ENCODE assay signal across 9 mouse cellular contexts in genomic region chr7:127228615-127229303, GRCm38 (mm10). TPM values are rescaled to one million over a fixed set of nuclear protein-coding genes. Genes with fewer than 3 reads are reported as not detected.
DNase-seq lines count a peak whose midpoint lies in the region; ATAC-seq lines count a peak whose summit lies in the region.
"Had no signal": no experiment of that assay in that cellular context is flagged by ENCODE, and none has a peak within 500 bp of the region (broad histone marks: within the 10 kb centered on the region; RNA-seq: fewer than 3 reads in every experiment).

No protein-coding gene starts in this region.

- no peaks in the 10 kb centered on the region for H3K27me3 ChIP-seq in hindbrain, embryonic 11.5 days (ENCODE audit: control insufficient read depth, insufficient read depth, low read length)
- H3K27me3 ChIP-seq in hindbrain, embryonic 12.5 days, result no peaks in the 10 kb centered on the region
- no peaks in the 10 kb centered on the region for H3K27me3 ChIP-seq in splenic B cell, adult 2 months (ENCODE audit: control insufficient read depth, insufficient read depth, low read length, poor library complexity, severe bottlenecking)
- H3K27me3 ChIP-seq: megakaryocyte, embryonic 14.5 days had no signal

- H3K9ac ChIP-seq in hindbrain, embryonic 11.5 days (ENCODE audit: low read depth, low read length), result no peak overlapping the region
- H3K9ac ChIP-seq in hindbrain, embryonic 12.5 days, result no peak overlapping the region

- intact Hi-C loops in heart, postnatal 10 days (cut with DNase I), result loop anchor here (2.0 to 5.0 kb wide), 2 partner anchors 14 to 96 kb away; no protein-coding TSS in a partner anchor
- intact Hi-C loops in left cerebral cortex, postnatal 36 days (cut with DNase I), result no loop called here

- peak; percentile 82 for DNase-seq in hindbrain, embryonic 11.5 days (ENCODE audit: low spot score)
- DNase-seq in adipocyte (ENCODE audit: low spot score), result peak; percentile 72
- DNase-seq in embryo, embryonic 10.5 days (ENCODE audit: low spot score), result peak; percentile 85
- DNase-seq in heart, postnatal 10 days, result peak; percentile 84 to 92
- DNase-seq in left cerebral cortex, postnatal 36 days (ENCODE audit: low spot score in 2 of 2), result peak; percentile 69 to 77
- DNase-seq in splenic B cell, adult 2 months (ENCODE audit: low read depth, low spot score), result peak; percentile 92

- no peak overlapping the region for H3K27ac ChIP-seq in hindbrain, embryonic 11.5 days (ENCODE audit: low read depth, low read length)
- no peak overlapping the region for H3K27ac ChIP-seq in hindbrain, embryonic 12.5 days

- H3K4me3 ChIP-seq in hindbrain, embryonic 11.5 days (ENCODE audit: low read depth, low read length), result no peak overlapping the region
- H3K4me3 ChIP-seq in hindbrain, embryonic 12.5 days, result no peak overlapping the region
- H3K4me3 ChIP-seq: megakaryocyte, embryonic 14.5 days had no signal

- H3K9me3 ChIP-seq in hindbrain, embryonic 11.5 days (ENCODE audit: control insufficient read depth, low read length), result no peaks in the 10 kb centered on the region
- H3K9me3 ChIP-seq in hindbrain, embryonic 12.5 days (replicated peaks), result no peaks in the 10 kb centered on the region
- H3K9me3 ChIP-seq: megakaryocyte, embryonic 14.5 days had no signal

- H3K4me2 ChIP-seq in hindbrain, embryonic 11.5 days (replicated peaks; ENCODE audit: low read depth, low read length), result no peak overlapping the region
- H3K4me2 ChIP-seq in hindbrain, embryonic 12.5 days (replicated peaks), result no peak overlapping the region

- WGBS in hindbrain, embryonic 11.5 days, result 73% methylated on average over 4 of the region's 4 CpGs
- WGBS in hindbrain, embryonic 12.5 days, result 69% methylated on average over 4 of the region's 4 CpGs

- H3K36me3 ChIP-seq in hindbrain, embryonic 11.5 days (ENCODE audit: control insufficient read depth, insufficient read depth, low read length), result no peaks in the 10 kb centered on the region
- H3K36me3 ChIP-seq in hindbrain, embryonic 12.5 days, result peaks cover 25% of the 10 kb centered on the region
- no peaks in the 10 kb centered on the region for H3K36me3 ChIP-seq in splenic B cell, adult 2 months (ENCODE audit: control insufficient read depth, insufficient read depth, low read length, poor library complexity, severe bottlenecking)

- no peak for ATAC-seq in hindbrain, embryonic 11.5 days (ENCODE audit: low FRiP score)
- no peak for ATAC-seq in hindbrain, embryonic 12.5 days (ENCODE audit: low FRiP score)
- ATAC-seq in monocyte, adult 5-6 weeks (replicated peaks; ENCODE audit: insufficient number of reproducible peaks, low FRiP score, low TSS enrichment, poor library complexity, severe bottlenecking), result peak; percentile 81

- peaks cover 9% of the 10 kb centered on the region for H3K4me1 ChIP-seq in hindbrain, embryonic 11.5 days (replicated peaks; ENCODE audit: control insufficient read depth, insufficient read depth, low read length)
- peaks cover 20% of the 10 kb centered on the region for H3K4me1 ChIP-seq in hindbrain, embryonic 12.5 days

RNA-seq across cellular contexts. Expression of gene Zfp553, which starts 4.1 kb away (rescaled TPM):
- polyA plus RNA-seq in hindbrain, embryonic 11.5 days (2014; fragmentation: Nextera tagmentation; extraction: Ambion mirVana), result 26.5 and 29.7 TPM in 2 replicates
- polyA plus RNA-seq in hindbrain, embryonic 12.5 days (2016; fragmentation: Nextera tagmentation; extraction: Ambion mirVana), result 61.3 and 67.9 TPM in 2 replicates
- total RNA-seq in heart, postnatal 10 days (2021), result 1 to 10 TPM; 6.8 to 8.8 TPM
- 10 to 100 TPM; 18.6 to 19.4 TPM for total RNA-seq in left cerebral cortex, postnatal 36 days (2021)
- 3.9 to 9.8 TPM (median 5.7 TPM) in 3 replicates for total RNA-seq in monocyte, adult 5-6 weeks (2017)

RNA-seq across cellular contexts. Expression of gene Sept1, which starts 4.2 kb away (rescaled TPM):
- polyA plus RNA-seq in hindbrain, embryonic 11.5 days (2014; fragmentation: Nextera tagmentation; extraction: Ambion mirVana), result 23.7 and 30.0 TPM in 2 replicates
- 32.7 and 33.2 TPM in 2 replicates for polyA plus RNA-seq in hindbrain, embryonic 12.5 days (2016; fragmentation: Nextera tagmentation; extraction: Ambion mirVana)
- 10 to 100 TPM; 11.5 to 15.5 TPM for total RNA-seq in heart, postnatal 10 days (2021)
- total RNA-seq in left cerebral cortex, postnatal 36 days (2021), result 1 to 10 TPM; 3.2 to 5.6 TPM
- total RNA-seq in monocyte, adult 5-6 weeks (2017), result 117 to 359 TPM (median 130 TPM) in 3 replicates

RNA-seq across cellular contexts. Expression of gene Zfp771, which starts 15.3 kb away (rescaled TPM):
- 53.2 and 54.0 TPM in 2 replicates for polyA plus RNA-seq in hindbrain, embryonic 11.5 days (2014; fragmentation: Nextera tagmentation; extraction: Ambion mirVana)
- polyA plus RNA-seq in hindbrain, embryonic 12.5 days (2016; fragmentation: Nextera tagmentation; extraction: Ambion mirVana), result 61.3 and 62.8 TPM in 2 replicates
- total RNA-seq in heart, postnatal 10 days (2021), result 10 to 100 TPM; 14.3 to 15.9 TPM
- 10 to 100 TPM; 61.0 to 61.4 TPM for total RNA-seq in left cerebral cortex, postnatal 36 days (2021)
- 0.57 to 3.9 TPM (median 2.9 TPM) in 3 replicates for total RNA-seq in monocyte, adult 5-6 weeks (2017)

RNA-seq across cellular contexts. Expression of gene Mylpf, which starts 20.1 kb away (rescaled TPM):
- 24.1 and 26.5 TPM in 2 replicates for polyA plus RNA-seq in hindbrain, embryonic 11.5 days (2014; fragmentation: Nextera tagmentation; extraction: Ambion mirVana)
- 19.5 and 46.1 TPM in 2 replicates for polyA plus RNA-seq in hindbrain, embryonic 12.5 days (2016; fragmentation: Nextera tagmentation; extraction: Ambion mirVana)
- total RNA-seq in heart, postnatal 10 days (2021), result 1 to 10 TPM; 1.7 to 2.5 TPM
- total RNA-seq in left cerebral cortex, postnatal 36 days (2021), result 1 to 10 TPM; 1.7 to 3.9 TPM
- total RNA-seq in monocyte, adult 5-6 weeks (2017), result 8.7 to 33.8 TPM (median 15.4 TPM) in 3 replicates

RNA-seq across cellular contexts. Expression of gene Tbc1d10b, which starts 20.5 kb away (rescaled TPM):
- 18.7 and 19.1 TPM in 2 replicates for polyA plus RNA-seq in hindbrain, embryonic 11.5 days (2014; fragmentation: Nextera tagmentation; extraction: Ambion mirVana)
- 46.5 and 47.2 TPM in 2 replicates for polyA plus RNA-seq in hindbrain, embryonic 12.5 days (2016; fragmentation: Nextera tagmentation; extraction: Ambion mirVana)
- 10 to 100 TPM; 35.3 to 37.2 TPM for total RNA-seq in heart, postnatal 10 days (2021)
- 100 to 1,000 TPM in 1 of 2 experiments, 10 to 100 TPM in 1; 90.8 to 101 TPM for total RNA-seq in left cerebral cortex, postnatal 36 days (2021)
- 52.5 to 106 TPM (median 85.1 TPM) in 3 replicates for total RNA-seq in monocyte, adult 5-6 weeks (2017)
